Mouse (Mus musculus): ENCODE data around the gene Ptpn23.

GRCm38 (mm10) chr9:110358341-110358740, 49.7 kb downstream of the Ptpn23 start:
- TF ChIP-seq GATA1 (IDR thresholded peaks at IDR 0.05; ENCODE audit: borderline replicate concordance, low read length) (no peak), FLI1 (IDR thresholded peaks at IDR 0.05; ENCODE audit: low read length) (no peak)
